Mouse (Mus musculus) frontal cortex, postnatal 10 days (tissue): ENCODE measurements around the gene Gm43738.

Experiments used
- DNase-seq, 2 experiments: peaks; one replicate each; pipeline ENCODE4 v3.0.0; 2022; ENCODE audit warnings: low spot score in 2 of 2, mixed read lengths in 1 of 2

Gm43738 gene

DNA sequence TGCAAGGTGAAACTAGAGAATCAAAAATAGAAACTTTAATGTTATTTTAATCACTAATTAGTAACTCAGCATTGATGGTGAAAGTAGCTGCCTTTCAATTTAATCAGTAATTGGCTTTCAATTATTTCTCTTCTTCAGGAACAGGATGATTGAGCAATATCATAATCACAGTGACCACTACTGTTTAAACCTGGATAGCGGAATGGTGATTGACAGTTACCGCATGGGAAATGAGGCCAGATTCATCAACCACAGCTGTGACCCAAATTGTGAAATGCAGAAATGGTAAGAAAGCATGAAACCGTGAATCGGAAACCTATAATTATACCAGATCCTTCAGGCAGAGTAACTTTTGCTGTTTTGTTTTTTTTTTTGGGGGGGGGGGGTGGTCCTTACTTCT is 57.5 kb downstream of the Gm43738 start:
- DNase-seq: no peak
